Mouse (Mus musculus) heart, adult 2 months (tissue): ENCODE measurements around the gene Lrrc2. TPM values are rescaled to one million over a fixed set of nuclear protein-coding genes. Genes with fewer than 3 reads are reported as not detected.
A peak's percentile ranks its signal among the peaks of the same experiment; 100 is the strongest.

Experiments
- DNase-seq, 2 experiments: peaks; one replicate each; pipeline ENCODE4 v3.0.0; 2021
- H3K27ac ChIP-seq: fragments of 200-600 bp; 2 replicates; pipeline ENCODE4 v1.8.1; 2022
- H3K27me3 ChIP-seq: fragments of 200-500 bp; 2 replicates; pipeline ENCODE4 v1.6.1; 2012; ENCODE audit warnings: mild to moderate bottlenecking, low read length, inconsistent platforms, mixed read lengths; ENCODE audit not compliant: control insufficient read depth, insufficient read depth
- H3K36me3 ChIP-seq: fragments of 200-500 bp; 2 replicates; pipeline ENCODE4 v1.6.1; 2012; ENCODE audit warnings: low read length, inconsistent platforms; ENCODE audit not compliant: control insufficient read depth, insufficient read depth
- H3K4me1 ChIP-seq: fragments of 200-500 bp; 2 replicates; pipeline ENCODE4 v1.6.1; 2011; ENCODE audit warnings: low read length; ENCODE audit not compliant: control insufficient read depth, insufficient read depth
- H3K4me3 ChIP-seq: fragments of 200-600 bp; 2 replicates; pipeline ENCODE4 v1.8.1; 2022
- H3K79me2 ChIP-seq: fragments of 200-500 bp; replicated peaks from 2 replicates; pipeline ENCODE4 v1.6.1; 2012; ENCODE audit warnings: mild to moderate bottlenecking, inconsistent platforms, low read length, moderate library complexity, mixed read lengths; ENCODE audit not compliant: control insufficient read depth, insufficient read depth
- H3K9ac ChIP-seq: fragments of 200-500 bp; 2 replicates; pipeline ENCODE4 v1.6.1; 2012; ENCODE audit warnings: low read depth, mild to moderate bottlenecking, control low read depth, inconsistent platforms, low read length, mixed read lengths
- CTCF ChIP-seq: fragments of 200-600 bp; IDR thresholded peaks from 2 replicates; pipeline ENCODE4 v1.8.1; 2022; ENCODE audit warnings: antibody characterized with exemption, mild to moderate bottlenecking, moderate library complexity
- EP300 ChIP-seq: fragments of 200-500 bp; IDR thresholded peaks from 2 replicates; pipeline ENCODE4 v1.6.1; 2011; ENCODE audit warnings: low read depth, low read length, control low read depth; ENCODE audit not compliant: insufficient read depth
- POLR2A ChIP-seq: fragments of 200-500 bp; IDR thresholded peaks from 2 replicates; pipeline ENCODE4 v1.6.1; 2011; ENCODE audit warnings: mild to moderate bottlenecking, low read depth, low read length, control low read depth; ENCODE audit not compliant: insufficient read depth
- WGBS: fragments of 180-500 bp; shearing (Covaris S2); methylation state at CpG from one replicate; pipeline ENCODE4 v1.1.7; 2018; 5-methylcytosine and 5-hydroxymethylcytosine counted together
- intact Hi-C: fragments of 180-260 bp; cut with DNase I; formaldehyde crosslinking; loops from one replicate; pipeline ENCODE4 v1.15.1; 2025
- long read RNA-seq: library from polyadenylated mRNA; stranded (forward); transcript quantifications from one replicate; pipeline ENCODE4 v2.0.0, GENCODE M21; 2021
- polyA plus RNA-seq: library from polyadenylated mRNA; depleted of rRNA; stranded (reverse); fragments of >200 nt; gene quantifications from 2 replicates; pipeline ENCODE4 v1.2.3, GENCODE M21; 2012; rRNA removed
- total RNA-seq, 2 experiments: library from RNA; stranded (reverse); gene quantifications; 2 replicates each; pipeline ENCODE4 v1.2.3; 2021

Gene Lrrc2
- total RNA-seq (100 to 1,000 TPM; 223 to 289 TPM), polyA plus RNA-seq (57.3 and 69.4 TPM in 2 replicates)
- long read RNA-seq, partial matches to known transcripts, result 12 of 123 reads
- long read RNA-seq, other reads (novel, unspliced or antisense), result 110 of 123 reads

GRCm38 (mm10) chr9:110951397-110951796, at the start of gene Lrrc2:
Gene Lrrc2 (plus strand): TSS chr9:110951545.
- H3K9ac ChIP-seq, result no peak within 1 kb of the TSS
- H3K27ac ChIP-seq, result peak within 1 kb of the TSS; percentile 93
- H3K36me3 ChIP-seq, result no peaks in the 10 kb centered on the region
- intact Hi-C loops, result no loop called here
- no peak for TF ChIP-seq CTCF
- 0 out of 2 replicates have a peak, but pooled peaks have one; percentile 38 for TF ChIP-seq EP300
- no peaks in the 10 kb centered on the region for H3K27me3 ChIP-seq
- H3K79me2 ChIP-seq, result no peaks in the 10 kb centered on the region
- WGBS, result 65% methylated on average over 11 of the region's 11 CpGs
- peaks cover 1% of the 10 kb centered on the region for H3K4me1 ChIP-seq
- H3K4me3 ChIP-seq, result no peak within 1 kb of the TSS
- no peak for DNase-seq

GRCm38 (mm10) chr9:110902271-110902670, 49.1 kb upstream of the Lrrc2 start:
- Histone ChIP-seq H3K4me1 (no peaks in the 10 kb centered on the region), H3K9ac (no peak overlapping the region), H3K27me3 (no peaks in the 10 kb centered on the region), H3K27ac (no peak overlapping the region), H3K36me3 (no peaks in the 10 kb centered on the region), H3K4me3 (no peak overlapping the region), H3K79me2 (no peaks in the 10 kb centered on the region)
- DNase-seq, result no peak
- 67% methylated on average over 4 of the region's 4 CpGs for WGBS
- no peak for TF ChIP-seq POLR2A
- no peak for TF ChIP-seq CTCF
- TF ChIP-seq EP300, result no peak
- intact Hi-C loops, result no loop called here

GRCm38 (mm10) chr9:110907201-110907837, 44.0 kb upstream of the Lrrc2 start:
- Histone ChIP-seq H3K27me3 (no peaks in the 10 kb centered on the region), H3K4me3 (no peak overlapping the region), H3K36me3 (no peaks in the 10 kb centered on the region), H3K27ac (no peak overlapping the region), H3K4me1 (no peaks in the 10 kb centered on the region), H3K9ac (no peak overlapping the region), H3K79me2 (no peaks in the 10 kb centered on the region)
- TF ChIP-seq POLR2A, result no peak
- TF ChIP-seq CTCF, result no peak
- DNase-seq, result no peak
- intact Hi-C loops, result no loop called here
- 88% methylated on average over 11 of the region's 11 CpGs for WGBS

- Histone ChIP-seq H3K4me3 (no peak overlapping the region), H3K27me3 (no peaks in the 10 kb centered on the region), H3K27ac (no peak overlapping the region), H3K4me1 (no peaks in the 10 kb centered on the region), H3K9ac (no peak overlapping the region), H3K36me3 (no peaks in the 10 kb centered on the region), H3K79me2 (no peaks in the 10 kb centered on the region)
- WGBS, result 81% methylated on average over 4 of the region's 4 CpGs
- no peak for DNase-seq
- TF ChIP-seq CTCF, result no peak
- no peak for TF ChIP-seq EP300
- TF ChIP-seq POLR2A, result no peak
- intact Hi-C loops, result no loop called here
Observed at GRCm38 (mm10) chr9:110907838-110908630, 43.3 kb upstream of the Lrrc2 start.

GRCm38 (mm10) chr9:110908631-110909016, 42.7 kb upstream of the Lrrc2 start:
- WGBS, result 95% methylated on average over 3 of the region's 3 CpGs
- intact Hi-C loops, result no loop called here
- no peaks in the 10 kb centered on the region for H3K79me2 ChIP-seq
- no peaks in the 10 kb centered on the region for H3K27me3 ChIP-seq
- no peak for DNase-seq
- H3K4me3 ChIP-seq, result no peak overlapping the region
- no peaks in the 10 kb centered on the region for H3K4me1 ChIP-seq
- H3K9ac ChIP-seq, result no peak overlapping the region
- H3K36me3 ChIP-seq, result no peaks in the 10 kb centered on the region
- TF ChIP-seq EP300, result no peak
- no peak for TF ChIP-seq POLR2A
- no peak for TF ChIP-seq CTCF
- H3K27ac ChIP-seq, result no peak overlapping the region
